Mouse (Mus musculus) liver, embryonic 16.5 days (tissue): Measurements from ENCODE around the gene Syt7. TPM values are rescaled to one million over a fixed set of nuclear protein-coding genes. Genes with fewer than 3 reads are reported as not detected.
A peak's percentile ranks its signal among the peaks of the same experiment; 100 is the strongest.

Experiments used
- ATAC-seq: fragments of 200-750 bp; cut with Nextera tagmentation; 2 replicates; pipeline ENCODE4 v1.8.0; 2017; ENCODE audit warnings: low read depth, mild to moderate bottlenecking, moderate number of reproducible peaks, moderate library complexity
- H3K27ac ChIP-seq: fragments of 300-500 bp; sonication (generic); 2 replicates; pipeline ENCODE4 v1.5.1; 2014; ENCODE audit warnings: mild to moderate bottlenecking, low read length
- H3K27me3 ChIP-seq: fragments of 300-500 bp; sonication (generic); 2 replicates; pipeline ENCODE4 v1.6.1; 2014; ENCODE audit warnings: low read depth, low read length, mixed read lengths; ENCODE audit not compliant: control insufficient read depth, insufficient read depth
- H3K36me3 ChIP-seq: fragments of 300-500 bp; sonication (generic); 2 replicates; pipeline ENCODE4 v1.6.1; 2014; ENCODE audit warnings: mild to moderate bottlenecking; ENCODE audit not compliant: control insufficient read depth, insufficient read depth
- H3K4me1 ChIP-seq: fragments of 300-500 bp; sonication (generic); 2 replicates; pipeline ENCODE4 v1.6.1; 2014; ENCODE audit warnings: low read depth, low read length, mixed read lengths; ENCODE audit not compliant: control insufficient read depth
- H3K4me2 ChIP-seq: fragments of 300-500 bp; sonication (generic); 2 replicates; pipeline ENCODE4 v1.6.1; 2014; ENCODE audit warnings: low read depth, low read length, mixed read lengths
- H3K4me3 ChIP-seq: fragments of 300-500 bp; sonication (generic); 2 replicates; pipeline ENCODE4 v1.5.1; 2014; ENCODE audit warnings: low read depth, mild to moderate bottlenecking, low read length
- H3K9ac ChIP-seq: fragments of 300-500 bp; sonication (generic); 2 replicates; pipeline ENCODE4 v1.6.1; 2014; ENCODE audit warnings: low read depth, low read length
- H3K9me3 ChIP-seq: fragments of 300-500 bp; sonication (generic); replicated peaks from 2 replicates; pipeline ENCODE4 v1.6.1; 2016; ENCODE audit warnings: low read length; ENCODE audit not compliant: control insufficient read depth
- WGBS: fragments of 180-500 bp; shearing (Covaris S2); extraction: QIAGEN DNeasy Blood & Tissue Kit; methylation state at CpG from one replicate; pipeline ENCODE4 v1.1.7; 2014; ENCODE audit not compliant: insufficient replicate concordance; 5-methylcytosine and 5-hydroxymethylcytosine counted together
- polyA plus RNA-seq: library from polyadenylated mRNA; unstranded; fragments of >200 nt; fragmentation: Nextera tagmentation; extraction: Ambion mirVana; gene quantifications from 2 replicates; pipeline ENCODE4 v1.2.1, GENCODE M21; 2015

Gene Syt7
- polyA plus RNA-seq, 1 experiment from 2014 or later = 0.39 TPM

- no peak overlapping the region for H3K9ac ChIP-seq
- H3K9me3 ChIP-seq = no peaks in the 10 kb centered on the region
- H3K27ac ChIP-seq = no peak overlapping the region
- WGBS = 17% methylated on average over 3 of the region's 3 CpGs
- ATAC-seq = no peak
- no peak overlapping the region for H3K4me2 ChIP-seq
- H3K4me3 ChIP-seq = no peak overlapping the region
- no peaks in the 10 kb centered on the region for H3K36me3 ChIP-seq
- peaks cover 17% of the 10 kb centered on the region for H3K4me1 ChIP-seq
- no peaks in the 10 kb centered on the region for H3K27me3 ChIP-seq
These were observed 47.0 kb downstream of the Syt7 start for GRCm38 (mm10) chr19:10435908-10436307.

GRCm38 (mm10) chr19:10436726-10437125 lies 47.8 kb downstream of the Syt7 start:
- H3K9ac ChIP-seq = no peak overlapping the region
- no peaks in the 10 kb centered on the region for H3K27me3 ChIP-seq
- no peak overlapping the region for H3K4me3 ChIP-seq
- ATAC-seq = no peak
- H3K27ac ChIP-seq = no peak overlapping the region
- peaks cover 10% of the 10 kb centered on the region for H3K4me1 ChIP-seq
- no peaks in the 10 kb centered on the region for H3K36me3 ChIP-seq
- H3K4me2 ChIP-seq = no peak overlapping the region
- no peaks in the 10 kb centered on the region for H3K9me3 ChIP-seq
- 0% methylated on average over 1 of the region's 1 CpGs for WGBS

- WGBS = 58% methylated on average over 1 of the region's 1 CpGs
- H3K27ac ChIP-seq = no peak overlapping the region
These were observed 48.6 kb downstream of the Syt7 start for GRCm38 (mm10) chr19:10437521-10437920.

GRCm38 (mm10) chr19:10444685-10445369 lies 55.9 kb downstream of the Syt7 start:
- WGBS = 49% methylated on average over 15 of the region's 15 CpGs
- Histone ChIP-seq H3K27me3 (no peaks in the 10 kb centered on the region), H3K27ac (peak overlapping the region; percentile 7), H3K4me3 (no peak overlapping the region), H3K36me3 (no peaks in the 10 kb centered on the region), H3K4me2 (peak overlapping the region; percentile 37), H3K9me3 (no peaks in the 10 kb centered on the region), H3K9ac (no peak overlapping the region), H3K4me1 (peaks cover 4% of the 10 kb centered on the region)
- ATAC-seq = peak; percentile 94

More at GRCm38 (mm10) chr19:10437521-10437920, 48.6 kb downstream of the Syt7 start:
- no peak overlapping the region for H3K9ac ChIP-seq
- no peaks in the 10 kb centered on the region for H3K9me3 ChIP-seq
- H3K4me3 ChIP-seq = no peak overlapping the region
- H3K4me2 ChIP-seq = no peak overlapping the region
- H3K36me3 ChIP-seq = no peaks in the 10 kb centered on the region
- no peaks in the 10 kb centered on the region for H3K27me3 ChIP-seq
- H3K4me1 ChIP-seq = peaks cover 7% of the 10 kb centered on the region; the same call in 1 of the 2 replicates
- no peak for ATAC-seq

GRCm38 (mm10) chr19:10448275-10448674 lies 59.4 kb downstream of the Syt7 start:
- H3K4me3 ChIP-seq = no peak overlapping the region
- H3K36me3 ChIP-seq = no peaks in the 10 kb centered on the region
- WGBS = 70% methylated on average over 7 of the region's 7 CpGs
- no peak for ATAC-seq
- peaks cover 4% of the 10 kb centered on the region for H3K4me1 ChIP-seq
- no peaks in the 10 kb centered on the region; the same call in 1 of the 2 replicates for H3K27me3 ChIP-seq
- no peak overlapping the region for H3K4me2 ChIP-seq
- no peak overlapping the region for H3K27ac ChIP-seq
- no peaks in the 10 kb centered on the region for H3K9me3 ChIP-seq
- no peak overlapping the region for H3K9ac ChIP-seq

GRCm38 (mm10) chr19:10449190-10449589 lies 60.3 kb downstream of the Syt7 start:
- 63% methylated on average over 6 of the region's 6 CpGs for WGBS
- H3K4me2 ChIP-seq = no peak overlapping the region
- H3K27ac ChIP-seq = no peak overlapping the region

GRCm38 (mm10) chr19:10449708-10450107 lies 60.8 kb downstream of the Syt7 start:
- Histone ChIP-seq H3K4me1 (no peaks in the 10 kb centered on the region; the same call in 1 of the 2 replicates), H3K27ac (no peak overlapping the region), H3K9me3 (no peaks in the 10 kb centered on the region), H3K27me3 (peaks cover 7% of the 10 kb centered on the region), H3K4me3 (no peak overlapping the region), H3K9ac (no peak overlapping the region), H3K4me2 (no peak overlapping the region), H3K36me3 (no peaks in the 10 kb centered on the region)
- 9% methylated on average over 3 of the region's 3 CpGs for WGBS
- ATAC-seq = no peak

More at GRCm38 (mm10) chr19:10449190-10449589, 60.3 kb downstream of the Syt7 start:
- Histone ChIP-seq H3K4me3 (no peak overlapping the region), H3K27me3 (peaks cover 5% of the 10 kb centered on the region), H3K36me3 (no peaks in the 10 kb centered on the region), H3K9ac (no peak overlapping the region), H3K9me3 (no peaks in the 10 kb centered on the region), H3K4me1 (peaks cover 4% of the 10 kb centered on the region)
- no peak for ATAC-seq

- H3K27ac ChIP-seq = no peak overlapping the region
- H3K4me2 ChIP-seq = no peak overlapping the region
- no peak overlapping the region for H3K4me3 ChIP-seq
- H3K9me3 ChIP-seq = no peaks in the 10 kb centered on the region
- WGBS = 52% methylated on average over 4 of the region's 4 CpGs
- peaks cover 58% of the 10 kb centered on the region for H3K27me3 ChIP-seq
- H3K4me1 ChIP-seq = no peaks in the 10 kb centered on the region; the same call in none of the 2 replicates
- H3K9ac ChIP-seq = no peak overlapping the region
- H3K36me3 ChIP-seq = no peaks in the 10 kb centered on the region
- ATAC-seq = no peak
These were observed 66.0 kb downstream of the Syt7 start for GRCm38 (mm10) chr19:10454718-10455436.

GRCm38 (mm10) chr19:10455437-10455806 lies 66.5 kb downstream of the Syt7 start:
- no peak overlapping the region for H3K4me2 ChIP-seq
- no peak overlapping the region for H3K27ac ChIP-seq
- 36% methylated on average over 3 of the region's 3 CpGs for WGBS
- no peak for ATAC-seq
- no peaks in the 10 kb centered on the region for H3K9me3 ChIP-seq
- H3K27me3 ChIP-seq = peaks cover 61% of the 10 kb centered on the region
- H3K36me3 ChIP-seq = no peaks in the 10 kb centered on the region
- no peak overlapping the region for H3K9ac ChIP-seq
- no peak overlapping the region for H3K4me3 ChIP-seq
- H3K4me1 ChIP-seq = no peaks in the 10 kb centered on the region; the same call in none of the 2 replicates
